Mouse (Mus musculus): ENCODE measurements around the gene Coq10a. TPM values are rescaled to one million over a fixed set of nuclear protein-coding genes. Genes with fewer than 3 reads are reported as not detected.

Coq10a gene
- polyA plus RNA-seq, 1 experiment from 2014 or later, result 2.5 TPM

DNA sequence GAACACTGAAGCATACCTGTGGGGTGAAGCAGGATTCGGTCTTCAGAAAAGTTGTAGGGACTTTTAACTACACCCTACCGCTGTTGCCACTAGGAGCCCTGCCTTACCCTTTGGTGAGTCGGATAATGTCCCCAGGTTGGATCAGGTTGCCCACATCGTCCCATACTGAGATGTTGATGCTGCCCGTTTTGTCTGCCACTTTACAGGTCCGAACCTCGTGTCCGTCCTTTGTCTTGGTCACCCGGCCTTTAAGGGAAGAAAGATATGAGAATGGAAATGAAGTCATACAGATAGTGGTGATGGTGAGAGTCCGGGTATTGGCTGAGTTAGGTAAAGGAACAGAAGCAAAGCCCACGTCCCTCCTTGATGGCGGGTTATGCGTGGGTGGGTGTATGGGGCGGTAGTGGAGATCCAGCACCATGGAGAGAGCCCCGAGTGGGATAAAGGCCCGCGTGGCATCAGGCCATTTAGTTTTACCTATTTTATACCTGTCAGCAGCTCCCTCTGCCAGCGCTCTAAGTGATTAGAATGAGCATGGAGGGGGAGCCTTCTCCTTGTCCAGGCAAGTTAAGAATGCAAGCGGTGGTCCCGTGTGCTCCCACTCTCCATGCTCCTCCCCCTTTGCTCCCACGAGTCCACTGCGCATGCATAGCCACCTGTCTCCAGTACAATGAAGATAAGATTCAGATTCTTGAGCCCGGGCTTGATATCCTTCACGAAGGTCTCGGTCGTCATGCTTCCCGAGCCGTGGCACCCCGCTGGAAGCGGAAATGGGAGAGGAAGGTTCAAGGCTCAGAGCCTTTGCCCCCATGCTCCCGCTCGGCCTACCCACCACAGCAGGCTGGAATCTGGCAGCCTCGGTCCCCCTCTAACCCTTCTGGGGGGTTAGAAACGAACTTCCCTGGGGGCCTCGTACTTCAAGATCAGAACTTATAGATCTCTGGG, 40.1 kb upstream of the Coq10a start:
- Histone ChIP-seq H3K9ac (ENCODE audit: low read depth, low read length) (peak overlapping the region; percentile 86), H3K27ac (ENCODE audit: low read length) (peak overlapping the region; percentile 80), H3K36me3 (ENCODE audit: control insufficient read depth, insufficient read depth, low read length) (no peaks in the 10 kb centered on the region; the same call in 1 of the 2 replicates), H3K4me2 (ENCODE audit: low read depth, low read length) (peak overlapping the region; percentile 95), H3K4me3 (ENCODE audit: low read length) (peak overlapping the region; percentile 95), H3K4me1 (ENCODE audit: control insufficient read depth, insufficient read depth, low read length) (peaks cover 27% of the 10 kb centered on the region), H3K9me3 (ENCODE audit: control insufficient read depth, low read length) (no peaks in the 10 kb centered on the region), H3K27me3 (replicated peaks; ENCODE audit: control insufficient read depth, insufficient read depth, low read length) (no peaks in the 10 kb centered on the region)
- ATAC-seq, result peak; percentile 1; the same call in 1 of the 2 replicates
- WGBS, result 18% methylated on average over 35 of the region's 35 CpGs

DNA sequence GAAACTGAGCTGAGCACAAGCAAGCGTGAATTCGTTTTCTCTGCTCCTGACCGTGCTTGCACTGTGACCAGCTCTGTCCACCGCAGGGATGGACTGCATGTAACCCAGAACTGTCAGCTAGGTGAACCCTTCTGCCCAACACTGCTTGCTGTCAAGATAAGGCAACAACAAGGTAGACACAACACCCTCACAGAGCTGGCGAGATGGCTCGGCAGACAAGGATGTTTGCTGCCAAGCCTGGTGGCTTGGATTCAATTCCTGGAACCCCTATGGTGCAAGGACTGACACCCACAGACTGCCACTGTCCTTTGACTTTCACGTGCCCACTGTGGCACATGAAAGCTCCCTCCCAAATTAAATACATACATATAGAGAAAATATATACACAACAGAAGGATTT, 35.1 kb upstream of the Coq10a start:
- Histone ChIP-seq H3K9me3 (ENCODE audit: control insufficient read depth, low read length) (no peaks in the 10 kb centered on the region), H3K4me2 (ENCODE audit: low read depth, low read length) (no peak overlapping the region), H3K27ac (ENCODE audit: low read length) (no peak overlapping the region), H3K4me1 (ENCODE audit: control insufficient read depth, insufficient read depth, low read length) (peaks cover 20% of the 10 kb centered on the region), H3K36me3 (ENCODE audit: control insufficient read depth, insufficient read depth, low read length) (no peaks in the 10 kb centered on the region; the same call in 1 of the 2 replicates), H3K4me3 (ENCODE audit: low read length) (no peak overlapping the region), H3K27me3 (replicated peaks; ENCODE audit: control insufficient read depth, insufficient read depth, low read length) (no peaks in the 10 kb centered on the region), H3K9ac (ENCODE audit: low read depth, low read length) (no peak overlapping the region)
- WGBS, result 88% methylated on average over 7 of the region's 7 CpGs
- ATAC-seq, result no peak

DNA sequence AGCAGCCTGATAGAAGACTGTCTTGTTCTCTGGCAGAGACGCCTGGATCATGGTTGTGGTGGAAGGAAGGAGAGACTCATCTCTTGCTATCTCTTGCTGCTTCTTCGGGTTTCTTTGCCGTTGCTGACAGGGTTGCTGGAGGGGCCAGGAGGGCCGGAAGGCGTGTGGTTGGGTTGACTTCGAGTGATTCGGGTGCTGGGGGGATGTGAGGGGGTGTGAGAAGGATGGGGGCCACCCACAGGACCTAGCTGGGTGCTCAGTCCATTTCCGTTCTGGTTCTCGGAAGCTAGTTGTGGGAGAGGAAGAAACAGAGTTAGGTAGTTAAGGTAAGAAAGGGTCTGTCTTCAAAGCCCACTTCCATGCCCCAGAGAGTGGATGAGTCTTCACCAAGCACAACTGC, 32.8 kb upstream of the Coq10a start:
- H3K9ac ChIP-seq (ENCODE audit: low read depth, low read length), result no peak overlapping the region
- no peaks in the 10 kb centered on the region for H3K27me3 ChIP-seq (replicated peaks; ENCODE audit: control insufficient read depth, insufficient read depth, low read length)
- no peak overlapping the region for H3K27ac ChIP-seq (ENCODE audit: low read length)
- no peak for ATAC-seq
- no peaks in the 10 kb centered on the region for H3K9me3 ChIP-seq (ENCODE audit: control insufficient read depth, low read length)
- no peak overlapping the region for H3K4me2 ChIP-seq (ENCODE audit: low read depth, low read length)
- H3K4me1 ChIP-seq (ENCODE audit: control insufficient read depth, insufficient read depth, low read length), result peaks cover 27% of the 10 kb centered on the region
- 71% methylated on average over 9 of the region's 9 CpGs for WGBS
- no peaks in the 10 kb centered on the region; the same call in 1 of the 2 replicates for H3K36me3 ChIP-seq (ENCODE audit: control insufficient read depth, insufficient read depth, low read length)
- H3K4me3 ChIP-seq (ENCODE audit: low read length), result no peak overlapping the region; the same call in 1 of the 2 replicates

DNA sequence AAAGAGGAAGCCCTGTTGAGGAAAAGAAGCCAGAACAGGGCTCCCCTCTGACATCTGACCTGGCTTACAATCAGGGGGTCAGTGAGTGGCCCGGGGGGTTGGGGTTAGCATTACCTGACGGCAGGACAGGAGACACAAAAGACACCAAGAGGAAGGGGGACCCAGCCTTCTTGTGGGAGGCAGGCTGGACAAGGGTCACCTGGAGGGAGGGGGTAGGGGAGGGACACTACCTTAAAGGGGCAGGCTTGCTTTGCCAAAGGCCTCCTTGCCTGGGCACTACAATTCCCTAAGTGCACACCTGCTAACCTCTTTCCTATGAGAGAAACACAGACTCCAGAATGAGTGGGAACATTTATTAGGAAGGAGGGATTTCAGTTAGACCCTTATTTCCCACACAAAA, 32.3 kb upstream of the Coq10a start, which contains the start of gene Slc39a5:
Gene Slc39a5, minus strand, starts transcription at position 174 of the 400 bp plus-strand sequence.
- Histone ChIP-seq H3K36me3 (ENCODE audit: control insufficient read depth, insufficient read depth, low read length) (no peaks in the 10 kb centered on the region; the same call in 1 of the 2 replicates), H3K4me1 (ENCODE audit: control insufficient read depth, insufficient read depth, low read length) (peaks cover 31% of the 10 kb centered on the region), H3K27me3 (replicated peaks; ENCODE audit: control insufficient read depth, insufficient read depth, low read length) (no peaks in the 10 kb centered on the region), H3K27ac (ENCODE audit: low read length) (peak within 1 kb of the TSS; percentile 85), H3K4me2 (ENCODE audit: low read depth, low read length) (peak within 1 kb of the TSS; percentile 53), H3K9ac (ENCODE audit: low read depth, low read length) (peak within 1 kb of the TSS; percentile 63), H3K9me3 (ENCODE audit: control insufficient read depth, low read length) (no peaks in the 10 kb centered on the region), H3K4me3 (ENCODE audit: low read length) (peak within 1 kb of the TSS; percentile 52)
- 13% methylated on average over 2 of the region's 2 CpGs for WGBS
- peak; percentile 60 for ATAC-seq

DNA sequence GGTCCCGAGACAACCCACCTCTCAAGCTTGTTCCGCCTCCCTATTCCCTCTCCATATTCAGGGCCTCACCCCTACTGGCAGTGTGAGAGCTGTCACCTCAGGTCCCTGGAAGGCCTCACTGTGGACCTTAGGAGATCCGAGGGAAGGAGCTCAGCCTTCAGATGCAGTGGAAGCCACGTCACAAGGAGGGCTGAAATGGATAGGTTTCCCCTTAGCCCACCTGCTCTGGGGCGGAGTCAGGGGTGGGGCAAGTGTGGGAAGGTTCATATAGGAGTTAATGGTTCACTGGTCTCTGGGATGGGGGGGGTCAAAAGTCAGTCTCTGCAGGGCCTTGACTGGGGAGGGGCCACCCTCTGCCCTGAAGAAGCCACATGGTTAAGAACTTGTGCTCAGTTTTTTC, 31.5 kb upstream of the Coq10a start:
- Histone ChIP-seq H3K4me3 (ENCODE audit: low read length) (peak overlapping the region; percentile 52), H3K9me3 (ENCODE audit: control insufficient read depth, low read length) (no peaks in the 10 kb centered on the region), H3K4me1 (ENCODE audit: control insufficient read depth, insufficient read depth, low read length) (peaks cover 34% of the 10 kb centered on the region), H3K27me3 (replicated peaks; ENCODE audit: control insufficient read depth, insufficient read depth, low read length) (no peaks in the 10 kb centered on the region), H3K36me3 (ENCODE audit: control insufficient read depth, insufficient read depth, low read length) (no peaks in the 10 kb centered on the region; the same call in 1 of the 2 replicates), H3K9ac (ENCODE audit: low read depth, low read length) (peak overlapping the region; percentile 63), H3K4me2 (ENCODE audit: low read depth, low read length) (peak overlapping the region; percentile 53), H3K27ac (ENCODE audit: low read length) (peak overlapping the region; percentile 85)
- ATAC-seq, result peak; percentile 89
- 18% methylated on average over 5 of the region's 5 CpGs for WGBS

DNA sequence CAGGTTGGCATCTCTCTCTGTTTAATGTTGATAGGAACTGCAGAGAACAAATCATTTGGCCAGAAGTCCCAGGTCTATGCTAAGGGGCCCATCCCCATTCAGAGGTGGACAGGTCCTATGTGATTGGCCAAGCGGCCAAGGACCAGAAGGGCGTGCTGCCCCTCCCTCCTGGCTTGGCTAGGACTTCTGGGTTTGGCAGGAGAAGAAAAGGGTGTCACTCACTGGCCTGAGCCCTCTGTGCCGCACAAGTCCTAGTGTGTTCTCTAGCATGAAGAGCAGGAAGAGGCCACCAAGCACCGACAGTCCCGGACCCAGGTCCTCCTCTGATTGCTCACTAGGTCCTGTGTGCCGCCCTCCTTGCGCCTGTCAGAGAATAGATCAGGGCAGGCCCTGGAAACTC, 28.7 kb upstream of the Coq10a start:
- Histone ChIP-seq H3K9me3 (ENCODE audit: control insufficient read depth, low read length) (no peaks in the 10 kb centered on the region), H3K4me3 (ENCODE audit: low read length) (no peak overlapping the region), H3K36me3 (ENCODE audit: control insufficient read depth, insufficient read depth, low read length) (no peaks in the 10 kb centered on the region; the same call in 1 of the 2 replicates), H3K9ac (ENCODE audit: low read depth, low read length) (no peak overlapping the region), H3K27me3 (replicated peaks; ENCODE audit: control insufficient read depth, insufficient read depth, low read length) (no peaks in the 10 kb centered on the region), H3K4me2 (ENCODE audit: low read depth, low read length) (no peak overlapping the region), H3K4me1 (ENCODE audit: control insufficient read depth, insufficient read depth, low read length) (peaks cover 34% of the 10 kb centered on the region), H3K27ac (ENCODE audit: low read length) (peak overlapping the region; percentile 33)
- ATAC-seq, result 0 out of 2 replicates have a peak, but pooled peaks have one; percentile 4
- 60% methylated on average over 7 of the region's 7 CpGs for WGBS

DNA sequence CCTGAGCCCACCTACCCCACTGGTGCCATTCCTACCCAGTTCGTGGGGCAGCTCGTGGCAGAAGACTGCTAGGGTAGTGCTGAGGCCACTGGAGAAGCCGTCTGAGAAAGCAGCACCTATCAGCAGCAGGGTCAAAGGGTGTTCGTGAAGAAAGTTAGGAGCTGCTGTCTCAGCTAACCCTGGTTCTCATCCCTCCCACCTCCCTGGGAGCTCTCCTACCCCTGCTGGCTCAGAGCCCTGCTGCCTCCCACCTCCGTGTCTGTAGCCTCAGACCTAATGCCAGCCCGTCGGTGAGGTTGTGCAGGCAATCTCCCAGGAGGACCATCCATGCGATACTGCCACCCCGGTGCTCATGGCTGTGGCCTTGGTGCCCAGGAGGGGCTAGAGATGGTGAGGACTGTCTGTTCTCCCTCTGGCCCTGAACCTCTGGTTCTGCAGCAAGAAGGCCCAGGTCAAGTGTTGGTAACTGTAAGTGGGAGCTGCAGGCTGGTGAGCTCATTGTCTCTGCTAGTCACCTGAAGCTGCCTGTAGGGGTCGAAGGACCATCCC, 28.0 kb upstream of the Coq10a start:
- Histone ChIP-seq H3K9me3 (ENCODE audit: control insufficient read depth, low read length) (no peaks in the 10 kb centered on the region), H3K4me3 (ENCODE audit: low read length) (no peak overlapping the region), H3K4me2 (ENCODE audit: low read depth, low read length) (no peak overlapping the region), H3K9ac (ENCODE audit: low read depth, low read length) (0 out of 2 replicates have a peak overlapping the region, but pooled peaks have one; percentile 31), H3K36me3 (ENCODE audit: control insufficient read depth, insufficient read depth, low read length) (peaks cover 3% of the 10 kb centered on the region; the same call in 1 of the 2 replicates), H3K27ac (ENCODE audit: low read length) (peak overlapping the region; percentile 62), H3K27me3 (replicated peaks; ENCODE audit: control insufficient read depth, insufficient read depth, low read length) (no peaks in the 10 kb centered on the region), H3K4me1 (ENCODE audit: control insufficient read depth, insufficient read depth, low read length) (peaks cover 34% of the 10 kb centered on the region)
- no peak for ATAC-seq
- WGBS, result 66% methylated on average over 10 of the region's 10 CpGs

DNA sequence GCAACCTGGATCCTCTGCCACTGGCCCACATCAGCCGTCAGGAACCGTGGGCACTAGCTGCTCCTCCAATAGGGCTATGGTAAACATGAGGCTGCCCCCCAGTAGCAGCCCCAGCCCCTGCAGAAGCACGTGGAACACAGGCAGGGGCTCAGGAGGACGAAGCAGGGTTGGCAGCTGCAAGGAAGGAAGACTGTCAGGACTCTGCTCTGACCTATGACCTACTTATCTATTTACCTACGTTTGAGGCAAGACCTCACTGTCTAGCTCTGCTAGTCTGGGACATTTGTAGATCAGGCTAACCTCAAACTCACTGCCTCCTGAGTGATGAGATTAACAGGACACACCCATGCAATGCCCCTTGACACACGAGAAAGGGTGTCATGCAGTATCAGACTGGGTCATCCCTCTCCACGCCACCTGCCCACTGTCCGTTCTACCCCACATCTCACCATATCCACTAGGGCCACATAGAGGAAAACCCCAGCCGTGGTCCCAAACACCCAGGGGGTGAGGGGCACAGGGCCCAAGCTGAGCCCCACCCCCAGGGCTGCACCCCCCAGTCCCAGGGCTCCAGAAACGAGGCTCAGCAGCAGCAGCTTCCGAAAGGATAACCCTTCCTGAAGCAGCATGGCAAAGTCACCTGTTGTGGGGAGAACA, 27.3 kb upstream of the Coq10a start:
- H3K4me3 ChIP-seq (ENCODE audit: low read length), result no peak overlapping the region
- 57% methylated on average over 11 of the region's 11 CpGs for WGBS
- peaks cover 6% of the 10 kb centered on the region for H3K36me3 ChIP-seq (ENCODE audit: control insufficient read depth, insufficient read depth, low read length)
- 0 out of 2 replicates have a peak overlapping the region, but pooled peaks have one; percentile 31 for H3K9ac ChIP-seq (ENCODE audit: low read depth, low read length)
- no peaks in the 10 kb centered on the region for H3K9me3 ChIP-seq (ENCODE audit: control insufficient read depth, low read length)
- no peak overlapping the region for H3K4me2 ChIP-seq (ENCODE audit: low read depth, low read length)
- no peaks in the 10 kb centered on the region for H3K27me3 ChIP-seq (replicated peaks; ENCODE audit: control insufficient read depth, insufficient read depth, low read length)
- H3K4me1 ChIP-seq (ENCODE audit: control insufficient read depth, insufficient read depth, low read length), result peaks cover 30% of the 10 kb centered on the region
- H3K27ac ChIP-seq (ENCODE audit: low read length), result no peak overlapping the region
- no peak for ATAC-seq

DNA sequence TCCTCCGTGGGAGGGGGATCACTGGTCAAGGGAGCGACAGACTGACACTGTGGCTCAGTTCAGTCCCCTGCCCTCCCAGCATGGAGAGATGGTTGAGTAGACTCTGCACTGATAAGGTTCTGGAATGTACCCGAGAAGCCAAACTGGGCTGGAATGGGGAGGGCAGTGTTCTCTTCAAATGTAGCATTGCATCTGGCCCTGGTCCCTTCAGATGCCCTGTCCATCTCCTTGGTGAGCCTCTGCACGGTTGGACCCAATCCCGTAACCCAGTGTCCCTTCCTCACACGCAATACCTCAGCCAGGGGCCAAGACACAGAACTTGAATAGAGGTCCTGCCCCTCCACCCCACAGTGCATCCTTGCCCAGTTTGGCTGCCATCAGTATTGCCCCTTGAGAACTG, 23.1 kb upstream of the Coq10a start:
- ATAC-seq, result no peak
- H3K4me1 ChIP-seq (ENCODE audit: control insufficient read depth, insufficient read depth, low read length), result peaks cover 9% of the 10 kb centered on the region; the same call in 1 of the 2 replicates
- no peak overlapping the region for H3K4me2 ChIP-seq (ENCODE audit: low read depth, low read length)
- WGBS, result 81% methylated on average over 6 of the region's 6 CpGs
- H3K4me3 ChIP-seq (ENCODE audit: low read length), result no peak overlapping the region
- H3K9me3 ChIP-seq (ENCODE audit: control insufficient read depth, low read length), result no peaks in the 10 kb centered on the region
- no peak overlapping the region for H3K27ac ChIP-seq (ENCODE audit: low read length)
- H3K36me3 ChIP-seq (ENCODE audit: control insufficient read depth, insufficient read depth, low read length), result peaks cover 34% of the 10 kb centered on the region
- H3K9ac ChIP-seq (ENCODE audit: low read depth, low read length), result no peak overlapping the region
- H3K27me3 ChIP-seq (replicated peaks; ENCODE audit: control insufficient read depth, insufficient read depth, low read length), result no peaks in the 10 kb centered on the region

Data from intestine, embryonic 16.5 days (tissue).